Mouse (Mus musculus) brain, embryonic 14.5 days (tissue): Measurements from ENCODE around the gene Dgkz.

Experiments used
- CTCF ChIP-seq: fragments of 200-500 bp; IDR thresholded peaks from 2 replicates; pipeline ENCODE4 v1.5.1; 2012; ENCODE audit warnings: inconsistent platforms, mild to moderate bottlenecking, moderate library complexity, borderline replicate concordance; ENCODE audit not compliant: insufficient read depth, insufficient read length; ENCODE audit errors: extremely low read depth
- POLR2A ChIP-seq: fragments of 200-500 bp; IDR thresholded peaks from 2 replicates; pipeline ENCODE4 v1.6.1; 2012; ENCODE audit warnings: mild to moderate bottlenecking, inconsistent platforms, borderline replicate concordance; ENCODE audit not compliant: poor library complexity, insufficient read depth, insufficient read length, severe bottlenecking; ENCODE audit errors: extremely low read depth

DNA sequence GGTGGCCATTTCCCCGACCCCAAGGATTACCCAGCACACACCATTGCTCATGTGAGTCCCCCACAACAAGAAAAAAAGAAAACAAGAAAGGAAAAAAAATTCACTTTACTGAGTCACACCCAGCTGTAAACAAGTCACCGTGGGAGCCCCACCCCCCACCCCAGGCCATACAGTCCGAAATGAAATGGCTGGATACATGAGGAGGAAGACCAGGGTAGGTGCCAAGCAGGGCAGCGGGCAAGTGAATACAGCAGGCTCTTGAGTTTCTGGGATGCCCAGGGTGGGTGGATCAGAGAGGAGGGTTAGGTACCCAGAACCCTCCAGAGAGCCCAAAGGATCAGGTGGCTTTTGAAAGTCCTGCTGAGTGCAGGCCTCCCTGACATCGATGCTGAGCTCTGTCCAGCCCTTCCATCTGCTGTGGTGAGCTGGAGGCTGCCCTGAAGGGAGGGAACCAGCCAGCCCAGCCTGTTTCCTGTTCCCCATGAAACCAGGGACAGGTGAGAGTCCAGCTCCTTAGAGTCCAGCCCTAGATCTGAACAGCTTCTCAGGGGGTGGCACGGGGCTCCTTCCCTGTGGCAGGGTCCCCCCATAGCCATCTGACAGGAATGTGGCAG lies 42.8 kb downstream of the Dgkz start:
- TF ChIP-seq POLR2A, result no peak
- TF ChIP-seq CTCF, result no peak
